Mouse (Mus musculus): ENCODE measurements around the gene Inafm2.

Inafm2 gene

DNA sequence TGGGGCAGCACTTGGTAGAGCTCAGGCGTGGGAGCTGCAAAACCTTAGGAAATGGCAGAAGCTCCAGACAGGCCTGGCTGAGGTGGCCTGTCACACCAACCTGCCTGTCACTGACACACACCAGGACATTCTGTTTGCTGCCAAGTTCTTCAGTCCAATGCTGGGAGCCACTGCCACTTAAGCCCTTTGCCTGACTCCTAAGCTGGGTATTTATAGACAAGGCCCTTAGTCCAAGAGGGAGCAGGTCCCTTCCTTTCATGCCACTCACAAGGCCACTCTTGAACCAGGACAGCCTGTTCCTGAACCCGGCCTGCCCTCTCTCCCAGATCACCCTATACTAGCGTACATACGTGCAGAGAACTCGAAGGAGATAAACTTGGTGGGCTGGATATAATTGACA, 28.9 kb upstream of the Inafm2 start:
- in situ Hi-C loops (cut with MboI; ENCODE audit: low pct_unique_long_range_greater_than_20kb in 1 of 2, low sequenced_read_pairs in 2 of 2, unreplicated experiment in 1 of 2), result no loop called here

DNA sequence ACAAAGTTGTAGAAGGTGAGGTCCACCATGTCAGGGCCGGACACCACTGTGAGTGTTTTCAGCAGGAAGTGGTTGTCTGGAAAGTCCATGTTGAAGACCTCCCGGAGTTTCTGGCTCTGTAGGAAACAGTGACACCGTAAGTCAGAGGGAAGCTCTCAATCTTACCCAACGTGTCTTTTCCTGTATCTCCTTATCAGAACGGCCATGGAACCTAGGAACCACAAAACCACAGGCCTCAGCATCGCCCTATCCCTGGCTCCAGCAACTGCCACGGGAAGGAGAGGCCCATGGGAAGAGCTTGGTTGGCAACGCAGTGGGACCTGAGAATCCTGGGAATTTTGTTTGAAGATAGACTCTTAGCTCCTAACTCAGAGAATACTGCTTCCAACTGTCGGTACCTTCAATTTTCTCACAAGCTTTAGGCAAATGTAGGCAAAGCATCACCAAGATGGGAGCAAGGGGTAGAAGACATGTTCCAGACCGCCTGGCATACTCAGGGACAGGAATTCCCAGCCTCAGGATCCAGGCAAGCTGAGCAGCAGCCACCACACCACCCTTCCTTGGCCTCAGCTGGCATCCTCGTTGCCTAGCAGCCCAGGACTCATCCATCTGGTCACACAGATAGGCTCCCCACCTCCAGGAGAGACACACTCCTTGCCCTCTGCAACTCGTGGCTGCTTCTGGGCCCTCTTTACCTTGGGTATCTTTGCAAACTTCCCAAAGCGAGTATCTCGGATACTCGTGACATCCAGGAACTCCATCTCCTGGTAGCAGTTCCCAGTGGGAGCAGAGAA, 21.7 kb upstream of the Inafm2 start:
- in situ Hi-C loops (cut with MboI; ENCODE audit: low pct_unique_long_range_greater_than_20kb in 1 of 2, low sequenced_read_pairs in 2 of 2, unreplicated experiment in 1 of 2), result no loop called here

DNA sequence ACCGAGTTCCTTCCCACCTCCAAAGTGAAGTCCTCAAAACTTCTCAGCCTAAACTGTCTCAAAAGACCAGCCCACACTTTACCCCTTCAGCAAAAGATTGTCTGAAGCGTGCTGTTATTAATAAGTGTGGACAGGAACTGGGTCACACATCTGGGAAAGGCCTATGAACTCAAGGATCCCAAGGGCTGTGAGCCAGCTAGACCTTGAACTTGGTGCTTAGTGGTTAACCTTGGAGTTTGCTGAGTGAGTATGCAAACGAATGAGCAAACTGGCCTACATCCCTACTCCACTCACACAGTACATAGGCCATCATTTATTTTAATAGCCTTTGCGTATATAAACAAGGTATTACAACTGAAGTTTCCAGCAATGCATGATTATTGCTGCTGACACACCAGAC, 20.0 kb upstream of the Inafm2 start:
- in situ Hi-C loops (cut with MboI; ENCODE audit: low pct_unique_long_range_greater_than_20kb in 1 of 2, low sequenced_read_pairs in 2 of 2, unreplicated experiment in 1 of 2), result no loop called here

DNA sequence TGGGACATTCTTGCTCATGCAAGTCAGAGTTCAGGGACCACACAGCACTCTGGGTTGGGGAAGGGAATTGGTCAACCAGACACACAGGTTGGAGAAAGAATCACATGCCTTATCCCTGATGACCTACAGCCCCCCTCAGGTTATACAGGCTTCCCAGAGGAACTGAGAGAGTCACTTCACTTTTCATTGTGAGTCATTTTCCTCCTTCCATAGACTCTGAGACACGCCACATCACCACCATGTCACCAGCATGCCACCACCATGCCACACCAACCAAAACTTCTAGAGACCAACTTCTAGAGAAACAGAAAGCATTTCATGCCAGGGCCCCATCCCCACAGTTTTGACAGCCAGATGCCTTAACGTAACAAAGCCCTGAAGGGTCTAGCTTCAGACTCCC, 18.7 kb upstream of the Inafm2 start:
- in situ Hi-C loops (cut with MboI; ENCODE audit: low pct_unique_long_range_greater_than_20kb in 1 of 2, low sequenced_read_pairs in 2 of 2, unreplicated experiment in 1 of 2), result no loop called here

DNA sequence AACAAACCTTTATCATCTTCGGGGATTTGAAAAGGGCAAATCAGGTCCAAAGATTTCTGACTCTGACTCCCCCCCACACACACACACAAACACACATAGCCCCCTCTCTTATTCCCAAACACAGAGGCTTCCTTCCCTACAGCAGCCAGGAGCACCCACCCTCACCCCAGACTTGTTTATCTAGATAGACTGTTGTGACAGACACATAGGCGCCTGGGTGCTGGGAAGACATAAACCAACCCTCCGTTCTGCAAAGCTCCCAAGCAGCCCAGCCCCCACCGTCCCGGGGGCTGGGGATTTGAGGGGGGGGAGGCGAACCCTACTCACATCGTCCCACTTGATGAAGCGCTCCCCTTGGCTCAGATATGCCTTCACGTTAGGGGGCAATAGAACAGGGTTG, 17.6 kb upstream of the Inafm2 start:
- in situ Hi-C loops (cut with MboI; ENCODE audit: low pct_unique_long_range_greater_than_20kb in 1 of 2, low sequenced_read_pairs in 2 of 2, unreplicated experiment in 1 of 2), result no loop called here

DNA sequence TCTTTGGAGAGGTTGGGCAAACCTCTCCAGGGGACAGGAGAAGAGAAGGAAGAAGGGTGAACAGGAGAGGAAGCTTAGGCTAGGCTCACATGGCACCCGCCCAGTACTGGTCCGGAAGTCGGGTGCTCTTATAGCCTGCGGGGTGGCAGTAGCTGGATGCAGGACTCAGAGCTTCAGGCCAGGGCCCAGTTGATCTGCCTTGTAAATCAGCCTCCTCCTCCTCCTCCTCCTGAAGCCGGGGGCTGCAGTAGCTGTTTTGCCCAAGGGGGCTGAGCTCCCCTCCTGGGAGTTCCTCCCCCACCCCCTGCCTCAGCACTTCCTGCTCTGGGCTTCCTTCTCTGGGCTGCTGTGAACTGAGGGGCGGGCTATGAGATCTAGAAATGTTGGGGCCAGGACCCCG, 17.2 kb upstream of the Inafm2 start, which contains the start of gene Plcb2:
Gene Plcb2 (minus strand): TSS at position 102 of the 400 bp plus-strand sequence.
- in situ Hi-C loops (cut with MboI; ENCODE audit: low pct_unique_long_range_greater_than_20kb in 1 of 2, low sequenced_read_pairs in 2 of 2, unreplicated experiment in 1 of 2), result no loop called here

DNA sequence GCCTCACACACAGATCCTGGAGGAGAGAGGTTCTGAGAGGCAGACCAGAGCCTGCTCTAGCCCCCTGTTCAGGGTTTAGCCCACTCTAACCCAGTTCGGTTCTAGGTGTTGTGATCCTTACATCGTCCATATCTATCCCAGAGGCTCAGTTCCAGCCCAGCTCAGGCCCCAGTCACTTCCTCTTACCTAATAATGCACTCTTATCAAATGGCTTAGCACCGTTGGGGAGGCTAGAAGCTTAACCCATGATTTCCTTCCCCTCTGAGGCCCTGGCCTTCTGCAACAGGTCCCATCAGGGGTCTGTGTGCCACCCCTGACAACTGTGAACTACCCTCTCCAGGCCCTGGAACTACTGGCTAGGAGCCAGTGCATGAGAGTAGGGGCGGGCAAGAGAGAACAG, 16.4 kb upstream of the Inafm2 start:
- in situ Hi-C loops (cut with MboI; ENCODE audit: low pct_unique_long_range_greater_than_20kb in 1 of 2, low sequenced_read_pairs in 2 of 2, unreplicated experiment in 1 of 2), result no loop called here

DNA sequence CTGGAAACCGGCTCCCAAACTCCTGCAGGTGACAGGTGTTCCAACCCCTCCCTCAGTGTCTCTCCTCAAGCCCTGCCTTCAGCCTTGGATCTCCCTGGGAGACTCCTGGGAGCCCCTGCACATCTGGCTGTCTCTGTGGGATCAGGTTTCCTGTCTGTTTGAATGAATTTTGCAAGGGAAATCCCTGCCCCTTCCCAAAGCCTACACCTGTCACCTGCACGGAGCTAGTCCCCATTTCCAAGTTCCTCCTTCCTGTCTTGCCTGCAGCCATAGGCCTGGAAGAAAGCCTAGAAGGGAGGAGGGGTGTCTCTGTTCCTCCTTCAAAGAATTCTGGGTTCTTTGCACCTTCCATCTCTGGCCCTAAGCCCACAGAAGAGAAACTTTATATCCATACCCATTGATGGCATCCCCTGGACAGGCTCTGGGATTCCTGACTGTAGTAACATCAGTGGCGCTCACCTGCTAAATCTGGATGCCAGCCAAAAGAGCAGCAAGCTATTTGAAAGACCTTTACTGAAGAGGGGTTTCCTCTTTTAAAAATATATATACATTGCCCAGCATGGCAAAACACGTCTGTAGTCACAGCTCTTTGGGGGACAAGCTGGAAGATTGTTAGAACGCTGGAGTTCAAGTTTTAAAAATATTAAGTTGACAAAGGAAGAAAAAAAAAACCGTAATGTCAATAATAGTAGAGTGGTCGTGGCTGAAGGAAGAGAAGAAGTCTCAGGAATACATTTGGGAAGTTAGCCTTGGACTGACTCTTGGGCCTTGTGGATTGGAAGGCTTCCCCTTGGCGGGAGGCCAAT, 15.5 kb upstream of the Inafm2 start:
- in situ Hi-C loops (cut with MboI; ENCODE audit: low pct_unique_long_range_greater_than_20kb in 1 of 2, low sequenced_read_pairs in 2 of 2, unreplicated experiment in 1 of 2), result no loop called here

DNA sequence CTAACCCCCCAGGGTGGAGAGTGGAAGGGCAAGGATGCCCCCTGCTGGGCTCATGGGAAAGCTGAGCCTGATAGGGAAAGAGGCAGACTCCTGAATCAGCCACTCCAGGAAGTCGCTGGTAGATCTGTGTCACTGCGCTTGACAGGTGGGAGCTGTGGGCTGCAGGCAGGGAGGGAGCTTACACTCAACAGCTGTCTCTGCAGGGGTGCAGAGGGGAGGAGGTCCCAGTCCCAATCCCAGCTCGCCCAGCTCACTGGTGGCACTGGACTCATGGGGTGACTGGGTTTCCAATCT, 15.0 kb upstream of the Inafm2 start:
- in situ Hi-C loops (cut with MboI; ENCODE audit: low pct_unique_long_range_greater_than_20kb in 1 of 2, low sequenced_read_pairs in 2 of 2, unreplicated experiment in 1 of 2), result no loop called here

DNA sequence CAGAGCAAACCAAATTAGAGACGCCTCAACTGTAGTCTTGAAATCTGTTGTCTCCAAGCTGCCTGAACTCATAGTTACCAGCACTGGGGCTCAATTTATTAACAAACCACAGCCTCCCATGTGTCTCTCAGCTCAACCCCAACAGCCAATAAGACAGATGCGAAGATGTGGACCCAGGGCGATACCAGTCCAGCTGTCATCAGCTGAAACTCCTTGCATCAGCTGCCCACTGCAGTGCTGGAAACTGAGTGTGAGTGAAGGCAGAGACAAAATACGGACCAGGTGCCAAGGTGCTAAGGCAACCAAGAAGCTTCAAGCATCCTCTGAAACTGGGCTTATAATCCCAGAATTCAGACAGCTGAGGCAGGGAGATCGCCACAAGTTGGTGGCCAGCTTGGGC, 13.6 kb upstream of the Inafm2 start:
- in situ Hi-C loops (cut with MboI; ENCODE audit: low pct_unique_long_range_greater_than_20kb in 1 of 2, low sequenced_read_pairs in 2 of 2, unreplicated experiment in 1 of 2), result no loop called here

DNA sequence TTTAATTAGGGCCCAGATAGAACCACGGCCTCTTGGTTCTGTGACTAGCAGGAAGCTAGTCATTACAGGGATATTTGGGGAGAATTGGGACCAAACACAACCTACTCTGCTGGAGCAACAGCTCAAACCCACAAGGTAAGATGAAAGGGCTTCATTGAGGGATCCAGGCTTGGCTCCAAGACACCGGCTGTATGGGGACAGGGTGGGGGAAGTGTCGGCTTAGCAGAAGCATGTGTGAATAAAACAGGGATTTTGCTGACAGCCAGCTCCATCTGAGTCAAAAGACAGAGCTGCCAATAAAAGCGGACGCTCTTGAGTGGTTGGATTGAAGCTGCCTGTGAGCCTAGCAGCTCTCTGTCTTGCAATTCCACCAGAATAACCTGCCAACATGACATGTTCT, 12.2 kb upstream of the Inafm2 start:
- in situ Hi-C loops (cut with MboI; ENCODE audit: low pct_unique_long_range_greater_than_20kb in 1 of 2, low sequenced_read_pairs in 2 of 2, unreplicated experiment in 1 of 2), result no loop called here

DNA sequence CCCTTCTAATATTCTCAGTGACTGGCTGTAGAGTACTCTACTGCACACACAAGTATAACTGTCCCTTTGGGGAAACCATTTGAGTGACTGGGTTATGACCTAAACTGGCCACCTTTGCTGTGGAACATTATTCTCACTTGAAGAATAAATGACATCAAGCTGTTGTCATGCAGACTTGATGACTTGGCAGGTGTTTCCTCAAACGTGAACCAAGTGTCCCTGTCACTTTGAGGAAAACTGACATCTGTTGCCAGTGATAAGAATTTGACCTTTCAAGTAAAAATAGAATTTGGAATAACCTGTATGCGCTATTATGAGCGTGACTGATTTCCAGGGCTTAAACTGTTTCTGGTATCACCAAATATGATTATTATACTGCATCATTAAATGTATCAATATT, 5.2 kb upstream of the Inafm2 start:
- in situ Hi-C loops (cut with MboI; ENCODE audit: low pct_unique_long_range_greater_than_20kb in 1 of 2, low sequenced_read_pairs in 2 of 2, unreplicated experiment in 1 of 2), result no loop called here

DNA sequence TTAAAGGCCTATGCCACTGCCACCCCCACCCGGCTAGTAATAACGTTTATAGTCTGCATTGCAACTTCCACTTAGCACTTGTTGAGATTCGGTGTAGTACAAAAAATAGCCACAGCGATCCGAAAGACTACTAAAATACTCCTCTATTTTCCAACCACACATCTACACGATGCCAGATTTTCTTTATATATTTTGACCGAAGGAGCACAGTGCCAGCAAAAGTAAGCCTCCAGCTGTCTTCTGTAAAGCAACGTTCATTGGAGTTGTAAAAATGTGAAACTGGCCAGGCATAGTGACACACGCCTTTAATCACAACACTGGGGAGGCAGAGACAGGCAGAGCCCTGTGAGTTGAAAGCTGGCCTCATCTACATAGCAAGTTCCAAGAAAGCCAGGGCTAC, 4.4 kb upstream of the Inafm2 start:
- in situ Hi-C loops (cut with MboI; ENCODE audit: low pct_unique_long_range_greater_than_20kb in 1 of 2, low sequenced_read_pairs in 2 of 2, unreplicated experiment in 1 of 2), result no loop called here

DNA sequence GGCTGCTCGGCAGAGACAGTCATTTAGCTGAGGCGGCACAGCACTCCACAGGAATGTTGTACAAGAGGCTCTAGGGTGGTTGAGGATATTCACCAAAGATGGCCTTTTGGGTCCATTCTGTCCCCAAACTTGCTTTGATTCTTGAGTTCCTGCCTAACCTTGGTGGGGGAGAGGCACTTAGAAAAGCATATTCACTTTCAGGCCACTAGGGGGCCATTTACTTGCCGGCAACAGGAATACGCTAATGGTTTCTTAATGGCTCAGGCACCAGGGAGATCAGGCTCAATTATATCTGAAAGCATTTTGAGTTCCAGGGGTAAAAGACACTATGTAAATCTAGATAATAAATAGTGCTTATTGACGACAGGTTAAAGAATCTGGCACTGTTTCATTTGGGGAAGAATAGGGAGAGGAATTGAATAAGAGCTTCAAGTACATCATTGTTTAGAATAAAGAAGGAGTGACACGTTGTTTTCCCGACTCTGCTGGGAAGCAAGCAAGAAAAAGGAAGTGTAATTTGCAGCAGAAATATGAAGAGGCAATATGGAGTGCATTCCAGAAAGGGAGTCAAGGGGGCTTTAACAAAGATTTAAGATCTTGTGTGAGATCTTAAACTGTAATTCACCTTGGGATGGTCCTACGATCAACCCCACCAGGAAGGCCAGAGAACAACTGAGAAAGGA, 2.2 kb upstream of the Inafm2 start:
- in situ Hi-C loops (cut with MboI; ENCODE audit: low pct_unique_long_range_greater_than_20kb in 1 of 2, low sequenced_read_pairs in 2 of 2, unreplicated experiment in 1 of 2), result no loop called here

DNA sequence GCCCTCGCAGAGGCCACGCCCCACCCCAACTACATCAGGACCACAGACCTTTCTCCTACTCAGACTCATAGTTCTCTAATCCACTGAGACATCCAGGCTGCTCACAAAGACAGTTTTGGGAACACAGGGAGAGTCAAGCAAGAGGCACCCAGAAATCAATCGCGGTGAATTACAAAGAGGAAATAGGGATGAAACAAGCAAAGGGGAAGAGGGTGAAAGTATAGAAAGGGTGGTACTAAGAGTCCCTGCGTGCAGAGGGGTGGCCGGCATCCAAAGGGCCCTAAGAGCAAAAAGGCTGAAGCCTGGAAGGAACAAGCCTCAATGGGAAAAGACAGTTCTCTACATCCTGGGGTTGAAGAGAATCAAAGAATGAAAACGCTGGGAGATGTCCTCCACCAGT, 937 bp upstream of the Inafm2 start:
- in situ Hi-C loops (cut with MboI; ENCODE audit: low pct_unique_long_range_greater_than_20kb in 1 of 2, low sequenced_read_pairs in 2 of 2, unreplicated experiment in 1 of 2), result no loop called here

DNA sequence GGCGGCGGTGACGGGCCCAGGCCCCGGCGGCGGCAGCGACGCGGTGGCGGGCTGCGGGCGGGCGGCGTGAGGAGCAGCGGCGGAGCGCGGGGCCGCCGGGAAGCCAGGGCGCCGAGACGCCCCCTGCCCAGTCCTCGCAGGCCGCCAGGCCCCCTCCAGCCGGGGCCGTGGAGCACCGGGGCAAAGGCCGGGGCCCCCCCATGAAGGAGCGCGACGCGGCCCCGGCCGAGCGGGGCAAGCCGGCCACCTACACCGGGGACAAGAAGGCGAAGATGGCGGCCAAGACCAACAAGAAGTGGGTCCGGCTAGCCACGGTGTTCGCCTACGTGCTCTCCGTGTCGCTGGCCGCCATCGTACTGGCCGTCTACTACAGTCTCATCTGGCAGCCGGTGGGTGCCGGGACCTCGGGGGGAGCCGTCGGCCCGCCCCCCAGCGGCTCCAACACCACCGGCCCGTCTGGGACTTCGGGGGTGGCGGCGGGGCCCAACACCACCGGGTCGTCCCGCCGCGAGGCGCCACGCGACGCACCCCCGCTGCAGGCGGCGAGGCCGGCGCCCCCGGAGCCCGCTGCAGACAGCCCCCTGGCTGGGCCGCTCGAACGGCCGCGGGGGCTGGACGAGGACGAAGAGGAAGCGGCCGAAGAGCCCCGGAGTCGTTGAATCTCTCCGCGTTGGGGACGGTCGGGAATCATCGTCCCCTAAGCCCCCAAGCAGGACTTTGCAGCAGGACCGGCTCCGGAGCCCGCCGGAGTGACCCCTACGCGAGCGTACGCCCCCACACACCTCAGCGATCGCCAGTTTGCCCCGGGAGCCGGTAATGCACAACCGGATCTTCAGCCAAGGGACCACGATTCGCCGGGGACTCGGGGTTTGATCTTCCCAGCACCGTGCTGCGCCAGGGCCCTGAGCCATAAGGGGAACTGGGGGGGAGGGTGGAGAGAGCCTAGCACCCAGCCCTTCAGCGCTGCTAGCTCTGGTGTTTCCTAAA, 650 bp downstream of the Inafm2 start:
- in situ Hi-C loops (cut with MboI; ENCODE audit: low pct_unique_long_range_greater_than_20kb in 1 of 2, low sequenced_read_pairs in 2 of 2, unreplicated experiment in 1 of 2), result no loop called here

DNA sequence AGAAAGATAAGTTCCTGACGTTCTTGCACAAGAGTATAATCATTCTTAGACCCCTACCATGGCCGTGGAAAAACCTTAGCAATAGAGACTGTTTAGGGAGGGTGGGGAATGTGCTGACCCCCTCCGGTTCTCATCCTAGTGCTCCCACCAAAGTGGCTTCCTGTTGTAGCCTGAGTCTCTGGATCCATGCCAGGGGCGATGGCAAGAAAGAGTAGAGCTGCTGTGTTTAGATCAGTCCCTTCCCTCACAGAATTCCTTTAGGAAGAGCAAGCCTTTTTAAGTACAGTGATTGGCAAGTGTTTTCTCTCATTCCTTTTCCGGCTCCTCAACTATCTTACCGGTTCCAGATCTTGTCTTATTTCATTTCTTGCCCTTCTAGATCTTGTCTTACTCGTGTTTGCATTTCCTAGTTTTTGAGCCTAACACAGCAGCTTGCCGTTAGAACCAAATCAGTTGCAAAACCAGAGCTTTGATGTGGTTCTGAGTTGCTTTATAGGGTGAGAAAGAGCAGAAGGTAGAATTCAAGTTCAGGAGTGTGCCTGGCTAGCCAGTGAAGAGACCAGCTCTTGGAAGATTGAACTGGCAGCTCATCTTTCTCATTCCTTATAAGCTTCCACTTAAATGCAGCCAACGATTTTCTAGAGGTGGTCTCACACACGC, 1.9 kb downstream of the Inafm2 start:
- in situ Hi-C loops (cut with MboI; ENCODE audit: low pct_unique_long_range_greater_than_20kb in 1 of 2, low sequenced_read_pairs in 2 of 2, unreplicated experiment in 1 of 2), result no loop called here

DNA sequence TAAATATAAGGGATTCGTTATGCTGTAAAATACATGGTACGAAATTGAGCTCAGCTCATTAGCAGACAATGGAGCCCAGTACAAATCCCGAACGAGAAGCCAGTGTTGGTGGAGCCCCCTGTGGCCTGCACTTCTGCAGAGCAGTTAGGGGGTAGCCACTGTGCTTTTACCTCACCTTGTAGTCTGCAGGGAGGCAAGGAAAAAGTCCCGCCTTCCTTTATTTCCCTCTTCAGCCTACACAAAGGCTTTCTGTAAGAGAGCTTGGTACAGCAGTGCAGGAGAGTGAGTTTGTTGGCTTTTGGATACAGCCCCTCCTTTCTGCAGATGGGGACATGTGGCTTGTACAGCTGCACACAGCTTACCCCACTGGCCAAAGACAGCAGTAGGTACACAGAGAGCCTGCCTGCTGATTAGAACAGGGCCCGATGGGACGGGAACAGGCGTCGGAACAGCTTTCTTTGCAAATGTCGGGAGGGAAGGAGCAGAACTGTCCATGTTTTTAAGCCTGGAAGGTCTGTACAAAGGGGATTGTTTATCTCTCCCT, 3.9 kb downstream of the Inafm2 start:
- in situ Hi-C loops (cut with MboI; ENCODE audit: low pct_unique_long_range_greater_than_20kb in 1 of 2, low sequenced_read_pairs in 2 of 2, unreplicated experiment in 1 of 2), result no loop called here

All from mouse embryonic stem cell (cell line).